Mouse (Mus musculus) liver (tissue): Measurements from ENCODE around the gene Ube2g1.

Experiments used
- DNase-seq: peaks from one replicate; pipeline ENCODE4 v3.0.0-alpha.2; 2020; ENCODE audit warnings: mixed read lengths

Ube2g1 gene

DNA sequence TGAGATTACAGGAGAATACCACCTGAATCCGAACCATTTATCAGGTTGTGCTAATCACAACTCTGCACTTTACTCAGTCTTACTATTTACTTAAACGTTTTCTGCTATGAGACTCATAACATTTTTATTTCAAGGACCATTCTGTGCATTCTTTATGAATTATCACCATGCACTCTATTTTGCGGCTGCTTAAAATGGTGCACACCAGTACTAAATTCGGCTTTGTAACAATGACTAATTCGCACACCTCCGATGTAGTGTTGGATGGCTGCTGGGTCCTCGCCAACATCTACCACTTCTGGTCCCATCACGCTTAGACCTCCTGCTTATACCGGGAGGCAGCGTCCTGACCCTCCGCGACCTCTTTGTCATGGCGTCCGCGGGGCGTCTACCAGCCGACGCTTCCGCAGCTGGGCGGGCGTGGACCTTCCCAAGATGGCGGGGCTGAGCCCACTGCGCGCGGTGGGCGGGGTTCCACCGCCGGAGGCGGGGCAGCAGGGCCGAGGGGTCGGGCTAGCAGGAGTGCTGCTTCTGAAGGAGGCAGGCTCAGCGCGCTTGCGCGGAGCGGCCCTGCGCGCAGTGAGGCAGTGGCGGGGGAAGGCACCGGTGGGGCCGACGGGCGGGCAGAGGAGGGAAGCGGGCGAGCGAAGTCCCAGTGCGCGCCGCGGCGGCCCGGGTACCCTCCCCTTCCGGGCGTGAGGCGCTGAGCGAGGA, at the start of gene Ube2g1:
TSS of gene Ube2g1 (plus strand) at position 590 of the 714 bp plus-strand sequence.
- peak; percentile 99 for DNase-seq

GRCm38 (mm10) chr11:72558155-72558554, 48.9 kb upstream of the Ube2g1 start:
- DNase-seq: no peak

DNA sequence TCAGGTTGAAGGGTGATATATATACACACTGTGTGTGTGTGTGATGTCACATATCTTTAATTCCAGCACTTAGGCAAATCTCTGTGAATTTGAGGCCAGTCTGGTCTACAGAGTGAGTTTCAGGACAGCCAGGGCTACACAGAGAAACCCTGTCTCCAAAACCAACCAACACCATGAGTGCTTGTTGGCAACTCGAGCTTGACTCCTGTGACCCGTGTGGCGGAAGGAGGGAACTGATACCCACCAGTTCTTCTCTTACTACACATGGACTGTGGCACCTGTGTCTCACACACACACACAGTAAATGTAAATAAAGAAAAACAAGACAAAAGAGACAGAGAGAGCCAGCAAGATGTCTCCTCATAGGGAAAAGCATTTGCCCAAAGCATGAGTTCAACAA, 46.4 kb upstream of the Ube2g1 start:
- no peak for DNase-seq

- no peak for DNase-seq
Measured at GRCm38 (mm10) chr11:72564232-72564807, 42.8 kb upstream of the Ube2g1 start.

DNA sequence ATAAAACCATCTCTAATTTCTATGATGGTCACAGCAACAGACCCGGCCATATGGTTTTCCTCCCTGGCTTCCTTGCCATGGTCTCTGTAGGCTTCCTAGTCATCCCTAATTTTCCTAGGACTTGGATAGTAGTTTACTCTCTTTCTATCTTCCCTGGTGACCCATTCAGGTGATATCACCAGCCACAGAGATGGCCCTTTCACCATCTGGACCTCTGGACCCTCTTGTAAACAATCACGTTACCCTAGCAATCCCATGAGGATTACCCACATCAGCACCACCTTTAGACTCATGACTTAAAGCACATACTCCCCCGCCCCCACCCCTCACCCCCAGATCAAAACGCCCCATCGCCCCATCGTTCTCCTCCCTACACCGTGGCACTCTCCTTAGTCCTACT, 40.8 kb upstream of the Ube2g1 start:
- no peak for DNase-seq

- DNase-seq: no peak
Measured at GRCm38 (mm10) chr11:72566816-72567338, 40.2 kb upstream of the Ube2g1 start.

GRCm38 (mm10) chr11:72569051-72569450, 38.0 kb upstream of the Ube2g1 start:
- DNase-seq: peak; percentile 66

GRCm38 (mm10) chr11:72569671-72570318, 37.3 kb upstream of the Ube2g1 start:
- no peak for DNase-seq

- DNase-seq: peak; percentile 80
Measured at GRCm38 (mm10) chr11:72570319-72570979, 36.6 kb upstream of the Ube2g1 start.

GRCm38 (mm10) chr11:72573819-72574218, 33.3 kb upstream of the Ube2g1 start:
- DNase-seq: peak; percentile 32

DNA sequence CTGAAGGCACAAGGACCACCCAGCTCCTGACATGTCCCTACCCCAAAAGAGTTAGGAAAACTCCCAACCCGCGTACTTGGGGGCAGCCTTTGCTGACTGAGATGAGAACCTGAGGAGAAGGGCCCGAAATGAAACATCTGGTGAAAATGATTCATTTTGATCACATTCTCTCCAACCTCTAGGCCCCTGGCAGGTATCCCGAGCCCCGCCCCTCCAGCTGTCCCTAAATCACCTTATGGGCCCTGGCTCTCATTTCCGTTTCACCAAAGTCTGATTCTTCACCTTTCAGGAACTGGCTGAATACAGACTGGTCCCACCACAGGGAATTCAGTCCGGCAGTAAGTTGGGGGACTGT, 31.0 kb upstream of the Ube2g1 start:
- DNase-seq: no peak

DNA sequence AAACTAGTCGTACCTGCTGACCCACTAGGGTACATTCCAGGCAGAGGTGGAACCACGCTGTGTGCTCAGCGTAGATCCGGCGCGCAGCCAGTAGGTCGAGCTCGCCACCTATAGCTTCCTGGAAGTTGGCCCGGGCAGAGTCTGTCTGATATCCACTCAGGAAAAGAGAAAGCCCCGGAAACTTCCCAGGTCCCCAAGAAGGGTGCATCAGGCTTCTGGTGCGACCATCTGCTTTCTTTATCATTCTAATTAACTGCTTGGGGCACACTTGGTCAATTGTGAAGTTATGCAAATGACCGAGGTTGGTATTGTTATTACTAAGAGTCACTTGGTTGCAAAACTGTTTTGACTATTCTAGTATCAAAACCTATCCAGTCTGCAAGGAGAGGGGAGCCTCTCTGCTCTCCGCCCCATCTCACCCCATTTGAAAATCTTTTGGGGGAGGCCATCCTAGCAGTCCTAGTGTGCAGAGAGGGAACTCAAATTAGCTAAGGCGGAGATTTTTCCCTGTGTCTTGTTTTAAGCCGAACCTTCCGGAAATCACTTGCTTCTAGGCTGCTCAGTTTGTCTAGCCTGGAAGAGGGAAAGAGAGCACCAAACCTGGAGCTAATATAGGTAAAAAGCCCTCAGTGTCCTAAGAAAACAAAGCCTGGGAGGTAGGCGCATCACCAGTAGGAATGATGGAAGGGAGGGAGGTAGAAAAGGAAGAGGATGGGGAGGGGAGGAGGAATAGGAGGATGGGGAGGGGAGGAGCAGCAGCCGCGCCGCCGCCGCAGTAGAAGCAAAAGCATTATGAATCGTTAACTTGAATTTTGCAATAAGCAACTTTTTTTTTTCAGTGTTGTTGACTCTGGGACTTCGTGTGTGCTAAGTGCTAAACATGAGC, 30.4 kb upstream of the Ube2g1 start:
- DNase-seq: peak; percentile 24

GRCm38 (mm10) chr11:72578471-72578870, 28.6 kb upstream of the Ube2g1 start:
- DNase-seq: no peak

GRCm38 (mm10) chr11:72581609-72582447, 25.3 kb upstream of the Ube2g1 start:
- DNase-seq: no peak

- no peak for DNase-seq
Measured at GRCm38 (mm10) chr11:72582448-72582705, 24.7 kb upstream of the Ube2g1 start.

GRCm38 (mm10) chr11:72583092-72583491, 24.0 kb upstream of the Ube2g1 start:
- no peak for DNase-seq

DNA sequence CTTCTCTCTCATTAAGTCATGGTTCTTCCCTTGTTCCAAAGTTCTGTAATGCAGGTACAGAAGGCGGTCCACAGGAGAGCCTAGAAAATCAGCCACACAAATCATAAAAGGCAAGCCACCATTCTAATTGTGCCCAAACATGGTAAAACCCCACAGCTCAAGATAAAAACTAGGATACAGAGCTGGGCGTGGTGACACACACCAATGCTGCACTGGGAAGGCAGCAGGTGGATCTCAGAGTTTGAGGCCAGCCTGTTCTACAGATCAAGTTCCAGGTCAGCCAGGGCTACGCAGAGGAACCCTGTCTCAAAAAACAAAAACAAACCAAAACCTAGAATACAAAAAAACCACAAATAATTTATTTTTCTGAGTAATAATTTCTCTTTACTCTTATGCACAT, 20.5 kb upstream of the Ube2g1 start:
- DNase-seq: peak; percentile 8

DNA sequence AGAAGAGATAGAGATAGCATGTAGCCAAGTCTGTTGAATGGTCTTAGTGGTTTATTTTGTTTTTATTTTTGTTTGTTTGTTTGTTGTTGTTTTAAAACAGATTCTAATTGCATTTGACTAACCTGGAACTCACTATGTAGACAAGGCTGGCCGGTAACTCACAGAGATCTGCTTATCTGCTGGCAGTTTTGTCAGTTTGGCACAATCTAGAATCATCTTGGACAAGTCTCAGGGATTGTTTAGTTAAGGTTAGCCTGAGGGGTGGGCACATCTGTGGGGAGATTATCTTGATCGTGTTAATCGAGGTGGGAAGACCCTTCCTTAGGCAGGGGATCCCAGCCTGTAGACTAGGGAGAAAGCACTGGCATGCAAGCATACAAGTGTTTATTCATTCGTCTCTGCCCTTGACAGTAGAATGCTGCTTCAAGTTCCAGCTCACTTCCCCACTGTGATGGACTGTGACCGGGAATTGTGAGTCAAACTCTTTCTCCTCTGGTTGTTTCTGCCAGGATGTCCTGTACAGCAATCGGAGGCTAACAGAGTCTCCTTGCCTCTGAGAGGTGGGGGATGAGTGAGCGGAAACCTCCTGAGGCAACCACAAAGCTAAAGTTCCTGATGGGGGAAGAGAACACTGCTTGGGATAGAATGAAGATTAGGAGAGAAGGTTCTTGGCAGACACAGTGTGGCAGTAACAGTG, 19.4 kb upstream of the Ube2g1 start:
- no peak for DNase-seq

DNA sequence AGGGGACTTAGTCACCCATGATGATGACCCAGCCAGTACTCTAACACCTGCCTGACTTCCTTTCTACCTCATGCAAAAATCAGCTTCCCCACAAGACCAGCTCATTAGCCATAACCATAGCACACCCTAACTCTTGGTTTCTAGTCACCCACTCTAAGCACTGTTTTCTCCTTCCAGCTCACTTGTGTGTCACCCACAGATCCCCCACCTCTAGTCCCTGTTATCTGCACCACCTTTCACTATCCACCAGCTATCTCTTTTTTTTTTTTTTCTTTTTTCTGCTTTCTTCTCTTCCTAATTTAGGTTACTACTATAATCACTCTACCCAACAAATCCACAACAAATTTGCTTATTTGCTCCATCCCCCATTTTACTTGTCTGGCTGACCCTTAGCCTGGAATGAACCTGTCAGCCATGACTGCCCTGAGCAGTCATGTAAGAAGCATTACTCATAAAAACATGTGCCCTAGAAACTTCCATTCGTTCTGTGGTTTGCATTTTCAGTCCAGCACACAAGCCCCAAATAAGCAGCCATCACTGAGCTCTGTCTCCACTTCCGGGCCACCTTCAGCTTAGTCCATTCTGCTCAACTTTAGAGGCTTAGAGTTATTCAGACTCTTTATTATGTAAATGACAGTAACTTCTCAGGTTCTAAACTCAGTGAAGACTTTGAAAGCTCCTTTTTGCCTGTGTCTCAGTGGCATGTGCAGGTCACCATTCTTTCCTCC, 11.9 kb upstream of the Ube2g1 start:
- DNase-seq: no peak

DNA sequence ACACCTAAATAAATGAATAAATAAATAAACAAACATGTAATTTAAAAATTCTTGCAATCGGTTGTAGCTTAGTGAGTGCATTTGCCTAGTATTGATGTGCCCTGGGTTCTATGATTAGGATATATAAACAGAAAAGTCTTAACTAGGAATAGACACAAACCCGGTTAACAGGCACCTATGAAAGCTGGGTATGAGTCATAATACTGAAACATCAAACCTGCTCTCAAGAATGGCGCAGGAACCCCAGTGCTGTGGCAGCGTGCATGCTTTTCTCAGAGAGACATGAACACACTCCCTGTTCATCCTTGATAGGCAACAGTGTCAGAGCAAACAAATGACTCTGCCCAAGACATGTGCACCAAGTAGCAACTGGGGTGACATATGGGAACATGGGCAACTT, 9.3 kb upstream of the Ube2g1 start:
- no peak for DNase-seq
